Mouse (Mus musculus) E14TG2a.4 (cell line): ENCODE results near the gene Apln.

ENCODE experiments used
- H3K27me3 ChIP-seq: 2 replicates; pipeline ENCODE4 v1.6.1; 2014; ENCODE audit warnings: low read length, control low read depth; ENCODE audit not compliant: insufficient read depth
- H3K36me3 ChIP-seq: 2 replicates; pipeline ENCODE4 v1.6.1; 2014; ENCODE audit warnings: low read length, control low read depth; ENCODE audit not compliant: insufficient read depth
- H3K4me1 ChIP-seq: replicated peaks from 2 replicates; pipeline ENCODE4 v1.6.1; 2014; ENCODE audit warnings: low read depth, low read length, control low read depth
- H3K4me3 ChIP-seq: replicated peaks from 2 replicates; pipeline ENCODE4 v1.5.1; 2014; ENCODE audit warnings: mild to moderate bottlenecking, low read length
- H3K9me3 ChIP-seq: 2 replicates; pipeline ENCODE4 v1.6.1; 2014; ENCODE audit warnings: low read length, control low read depth
- CTCF ChIP-seq: conservative IDR thresholded peaks from 2 replicates; pipeline ENCODE4 v1.5.1; 2014; ENCODE audit warnings: low read length
- NANOG ChIP-seq: IDR thresholded peaks from 2 replicates; pipeline ENCODE4 v1.6.1; 2014; ENCODE audit warnings: borderline replicate concordance, low read length, mixed read lengths
- POU5F1 ChIP-seq: IDR thresholded peaks from 2 replicates; pipeline ENCODE4 v1.6.1; 2014; ENCODE audit warnings: low read length, borderline replicate concordance

Apln gene

DNA sequence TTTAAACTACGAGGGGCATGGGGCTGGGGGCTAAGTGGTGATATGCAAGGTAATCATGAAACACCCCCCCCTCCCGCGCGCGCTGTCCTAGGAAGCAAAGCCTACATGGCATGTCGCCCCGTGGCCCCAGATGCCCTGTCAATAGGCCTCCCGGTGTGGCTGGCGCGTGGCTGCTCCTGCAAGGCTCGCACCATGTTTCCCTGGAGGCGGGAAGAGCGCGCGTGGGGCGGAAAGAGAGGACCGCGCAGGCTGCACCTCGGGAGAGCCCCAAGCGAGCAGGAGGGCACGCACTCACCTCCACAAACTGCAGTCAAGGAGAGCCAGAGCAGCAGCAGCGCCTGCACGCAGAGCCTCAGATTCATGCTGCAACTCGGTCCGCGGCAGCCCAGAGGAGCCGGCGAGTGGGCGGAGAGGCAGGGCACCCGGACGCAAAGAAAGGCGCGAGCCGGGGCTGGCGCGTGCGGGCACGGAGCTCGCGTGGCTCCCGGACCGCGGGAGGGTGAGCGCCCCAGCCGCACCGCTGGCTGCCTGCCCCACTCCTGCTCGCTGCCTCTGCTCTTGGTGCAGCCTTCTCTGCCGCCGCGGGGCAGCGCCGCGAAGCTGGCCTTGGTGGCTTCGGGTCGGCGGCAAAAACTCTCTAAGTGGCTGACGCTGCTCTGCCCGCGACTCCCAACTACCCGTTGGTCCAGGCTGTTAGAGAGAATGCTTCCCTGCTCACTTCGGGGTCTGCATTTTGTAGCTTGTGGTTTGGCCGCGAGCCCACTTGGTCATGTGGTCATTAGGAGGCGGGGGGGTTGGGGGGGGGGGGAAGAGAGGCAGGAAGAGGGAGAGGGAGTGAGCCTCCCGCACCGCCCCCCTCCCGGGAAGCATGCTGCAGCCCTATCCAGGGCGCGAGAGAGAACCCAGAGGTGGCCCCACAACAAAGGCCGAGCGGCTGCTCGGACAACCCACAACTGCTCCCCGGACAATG, at the start of gene Apln:
TSS of gene Apln (minus strand) at position 710 of the 970 bp plus-strand sequence.
- H3K4me1 ChIP-seq, result no peaks in the 10 kb centered on the region

DNA sequence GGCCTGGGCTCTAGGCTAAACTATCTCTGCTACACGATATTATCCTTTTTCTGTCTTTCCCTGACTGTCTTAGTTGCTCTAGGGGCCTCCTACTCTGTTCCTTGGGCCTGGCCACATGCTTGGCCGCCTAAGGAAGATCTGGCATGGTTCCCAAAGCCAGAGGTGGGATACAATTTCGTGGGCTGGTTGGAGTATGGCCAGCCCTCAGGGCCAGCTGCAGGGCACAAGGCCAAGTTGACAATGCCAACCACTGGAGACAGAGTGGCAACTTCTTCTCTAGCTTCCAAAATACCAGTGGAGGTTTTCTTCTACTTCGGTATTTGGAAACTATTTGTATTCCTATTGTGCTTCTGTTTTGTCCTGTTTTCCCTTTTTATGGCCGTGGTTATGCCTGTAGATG, 47.7 kb upstream of the Apln start:
- Histone ChIP-seq H3K4me3 (no peak overlapping the region), H3K4me1 (no peaks in the 10 kb centered on the region), H3K9me3 (no peaks in the 10 kb centered on the region), H3K36me3 (no peaks in the 10 kb centered on the region), H3K27me3 (peaks cover 22% of the 10 kb centered on the region)
- TF ChIP-seq CTCF, result no peak
- no peak for TF ChIP-seq NANOG
- no peak for TF ChIP-seq POU5F1

More for the DNA sequence above, at the start of gene Apln:
- Histone ChIP-seq H3K36me3 (no peaks in the 10 kb centered on the region), H3K27me3 (peaks cover 82% of the 10 kb centered on the region), H3K4me3 (peak within 1 kb of the TSS; percentile 78), H3K9me3 (no peaks in the 10 kb centered on the region)
- TF ChIP-seq CTCF (no peak), NANOG (no peak), POU5F1 (no peak)

DNA sequence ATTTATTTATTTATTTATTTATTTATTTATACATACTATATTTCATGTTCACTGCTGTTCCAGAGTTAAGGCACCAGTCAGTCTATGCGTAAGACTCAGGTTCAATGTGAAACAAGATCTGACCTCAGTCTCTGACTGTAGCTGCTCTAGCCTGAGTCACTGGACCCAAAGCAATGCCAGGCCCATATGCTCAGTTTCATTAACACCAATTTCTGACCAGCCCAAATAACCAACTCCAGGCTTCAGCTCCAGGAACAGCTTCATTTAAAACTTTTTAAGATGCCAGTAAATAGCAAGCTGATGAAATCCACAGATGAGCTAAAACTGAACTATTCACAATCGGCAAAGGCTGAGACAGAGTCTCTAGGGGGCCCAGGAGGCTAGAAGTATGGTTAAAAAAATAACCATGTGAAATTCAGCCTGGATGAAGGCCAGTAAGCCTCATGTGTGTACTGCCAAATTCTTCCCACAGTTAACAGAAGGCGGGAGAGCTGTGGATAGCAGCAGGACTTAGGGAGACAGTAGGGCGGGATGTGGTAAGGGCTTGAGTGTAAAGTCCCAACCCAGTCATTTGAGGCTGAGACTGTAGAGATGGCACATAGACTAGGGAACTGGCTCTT, 42.3 kb upstream of the Apln start:
- Histone ChIP-seq H3K4me3 (no peak overlapping the region), H3K27me3 (peaks cover 49% of the 10 kb centered on the region), H3K9me3 (no peaks in the 10 kb centered on the region), H3K4me1 (peaks cover 14% of the 10 kb centered on the region), H3K36me3 (no peaks in the 10 kb centered on the region)
- no peak for TF ChIP-seq NANOG
- TF ChIP-seq POU5F1, result no peak
- no peak for TF ChIP-seq CTCF

DNA sequence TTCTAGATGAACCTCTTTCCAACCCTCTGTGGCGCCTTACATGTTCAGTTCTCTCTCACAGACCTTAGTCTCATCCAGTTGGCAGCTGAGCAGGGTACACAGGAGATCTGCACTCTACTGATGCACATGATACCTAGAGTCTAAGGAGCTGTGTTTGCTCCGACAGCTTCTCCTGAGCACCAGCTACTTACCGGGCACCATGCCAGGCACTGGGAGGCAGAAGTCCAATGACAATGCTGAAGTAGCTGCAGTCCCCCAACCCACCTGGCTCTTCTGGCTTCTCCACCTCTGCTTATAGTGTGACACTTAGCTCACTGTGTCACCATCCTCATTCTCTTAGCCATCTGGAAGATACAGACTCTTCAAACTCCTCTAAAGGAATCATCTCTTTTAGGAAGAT, 40.0 kb upstream of the Apln start:
- peaks cover 25% of the 10 kb centered on the region for H3K4me1 ChIP-seq
- H3K36me3 ChIP-seq, result no peaks in the 10 kb centered on the region
- H3K27me3 ChIP-seq, result peaks cover 49% of the 10 kb centered on the region
- no peak overlapping the region for H3K4me3 ChIP-seq
- TF ChIP-seq NANOG (no peak), POU5F1 (no peak), CTCF (no peak)
- no peaks in the 10 kb centered on the region for H3K9me3 ChIP-seq

DNA sequence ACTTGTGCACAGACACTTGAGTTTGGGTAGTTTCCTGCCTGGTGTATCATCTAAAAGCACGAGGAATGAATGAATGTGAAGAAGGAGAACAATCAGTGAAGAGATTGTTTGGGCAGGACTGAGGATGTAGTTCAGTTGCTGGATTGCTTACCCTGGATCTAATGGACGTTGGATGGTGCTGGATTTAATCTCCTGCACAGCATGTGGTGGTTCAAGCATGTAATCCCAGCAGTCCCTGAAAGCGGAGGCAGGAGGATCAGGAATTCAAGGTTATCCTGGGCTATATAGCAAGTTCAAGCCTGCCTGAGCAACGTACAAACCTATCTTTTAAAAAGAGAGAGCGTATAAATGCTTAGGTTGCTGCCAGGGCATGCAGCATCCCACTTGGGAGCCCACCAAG, 37.7 kb upstream of the Apln start:
- H3K4me1 ChIP-seq, result peaks cover 25% of the 10 kb centered on the region
- H3K27me3 ChIP-seq, result peaks cover 41% of the 10 kb centered on the region
- H3K9me3 ChIP-seq, result no peaks in the 10 kb centered on the region
- H3K4me3 ChIP-seq, result no peak overlapping the region
- H3K36me3 ChIP-seq, result no peaks in the 10 kb centered on the region
- TF ChIP-seq NANOG (peak; percentile 7; the same call in 1 of the 2 replicates), CTCF (no peak), POU5F1 (no peak)

DNA sequence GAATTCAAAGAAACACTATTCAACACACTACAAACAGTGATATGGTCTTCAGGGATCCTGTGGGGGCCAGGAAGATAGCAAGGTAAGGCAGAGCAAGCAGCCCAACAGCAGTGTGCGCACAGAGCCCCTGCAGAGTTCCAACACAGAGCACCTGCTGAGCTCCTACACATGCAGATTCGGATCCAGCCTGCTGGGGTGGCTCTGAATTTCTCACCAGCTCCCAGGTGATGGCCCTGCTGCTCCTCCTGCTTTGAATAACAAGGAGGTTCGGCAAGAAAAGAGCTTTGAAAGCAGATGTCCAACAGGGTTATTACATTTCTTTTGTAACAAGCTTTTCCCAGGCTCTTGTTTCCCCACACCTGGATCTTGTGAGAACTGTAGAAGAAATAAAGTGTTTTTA, 37.3 kb upstream of the Apln start:
- Histone ChIP-seq H3K4me3 (no peak overlapping the region), H3K9me3 (no peaks in the 10 kb centered on the region), H3K36me3 (no peaks in the 10 kb centered on the region), H3K4me1 (peaks cover 25% of the 10 kb centered on the region), H3K27me3 (peaks cover 36% of the 10 kb centered on the region)
- TF ChIP-seq CTCF (no peak), NANOG (peak; percentile 88), POU5F1 (peak; percentile 59; the same call in 1 of the 2 replicates)

DNA sequence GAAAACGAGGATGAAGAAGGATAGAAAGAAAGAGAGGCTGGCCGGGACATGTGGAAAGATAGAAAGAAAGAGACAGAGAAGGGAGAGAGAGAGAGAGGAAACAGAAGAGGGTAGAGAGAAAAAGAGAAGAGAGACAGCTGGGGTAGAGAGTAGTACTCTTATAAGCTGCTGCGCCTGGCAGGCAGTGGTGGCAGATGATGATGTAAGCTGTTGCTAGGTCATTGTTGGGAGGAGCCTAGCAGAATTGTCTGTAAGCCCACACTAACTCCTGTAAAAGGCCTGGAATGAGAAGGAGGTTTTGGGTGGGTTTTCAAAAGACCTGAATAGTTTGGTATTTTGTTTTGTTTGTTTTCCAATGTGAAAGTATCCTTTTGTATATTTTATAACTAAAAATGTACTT, 32.2 kb upstream of the Apln start:
- Histone ChIP-seq H3K4me3 (no peak overlapping the region), H3K9me3 (no peaks in the 10 kb centered on the region), H3K36me3 (no peaks in the 10 kb centered on the region), H3K4me1 (peaks cover 38% of the 10 kb centered on the region), H3K27me3 (peaks cover 13% of the 10 kb centered on the region; the same call in 1 of the 2 replicates)
- TF ChIP-seq NANOG (no peak), POU5F1 (no peak), CTCF (no peak)

DNA sequence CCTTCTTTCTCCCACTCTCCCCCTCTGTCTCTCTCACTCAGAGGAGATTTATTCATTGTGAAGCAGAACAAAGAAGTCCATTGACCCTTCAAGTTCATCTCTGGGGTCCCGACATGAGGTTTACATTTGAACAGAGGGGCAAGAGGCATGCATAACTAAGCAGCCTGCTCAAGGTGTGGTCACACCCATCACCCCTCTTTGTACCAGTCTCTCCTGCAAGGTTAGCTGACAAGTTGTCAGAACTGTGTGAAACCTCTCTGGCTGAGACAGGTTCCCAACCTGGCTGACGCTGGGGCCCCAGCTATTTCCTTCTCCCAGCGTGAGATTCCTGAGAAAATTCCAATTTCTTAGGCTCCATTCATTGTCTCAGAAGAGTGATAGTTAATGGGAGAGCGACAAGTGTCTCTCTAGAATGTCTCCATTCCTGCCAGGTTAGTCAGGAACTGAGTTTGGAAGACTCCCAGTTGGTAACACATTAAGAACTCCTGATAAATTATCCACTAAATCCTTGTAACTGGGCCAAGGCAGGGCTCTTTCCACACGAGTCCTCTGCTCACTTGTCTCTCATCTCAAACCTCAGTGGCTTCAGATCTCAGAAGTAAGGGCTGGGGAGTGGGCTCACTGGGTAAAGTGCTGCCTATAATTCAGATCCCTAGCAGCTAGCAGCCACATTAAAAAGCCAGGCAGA, 29.7 kb upstream of the Apln start:
- no peaks in the 10 kb centered on the region for H3K36me3 ChIP-seq
- no peak overlapping the region for H3K4me3 ChIP-seq
- TF ChIP-seq NANOG, result peak; percentile 88
- no peak for TF ChIP-seq CTCF
- H3K27me3 ChIP-seq, result peaks cover 4% of the 10 kb centered on the region; the same call in 1 of the 2 replicates
- peaks cover 34% of the 10 kb centered on the region for H3K4me1 ChIP-seq
- H3K9me3 ChIP-seq, result no peaks in the 10 kb centered on the region
